Mouse (Mus musculus): ENCODE measurements at regions not wholly inside any gene's neighbourhood (a gene's known extent, or its start where the extent isn't known, plus 50 kb on each side); places are given as distances from the start of the nearest gene placed in this dataset.

DNA sequence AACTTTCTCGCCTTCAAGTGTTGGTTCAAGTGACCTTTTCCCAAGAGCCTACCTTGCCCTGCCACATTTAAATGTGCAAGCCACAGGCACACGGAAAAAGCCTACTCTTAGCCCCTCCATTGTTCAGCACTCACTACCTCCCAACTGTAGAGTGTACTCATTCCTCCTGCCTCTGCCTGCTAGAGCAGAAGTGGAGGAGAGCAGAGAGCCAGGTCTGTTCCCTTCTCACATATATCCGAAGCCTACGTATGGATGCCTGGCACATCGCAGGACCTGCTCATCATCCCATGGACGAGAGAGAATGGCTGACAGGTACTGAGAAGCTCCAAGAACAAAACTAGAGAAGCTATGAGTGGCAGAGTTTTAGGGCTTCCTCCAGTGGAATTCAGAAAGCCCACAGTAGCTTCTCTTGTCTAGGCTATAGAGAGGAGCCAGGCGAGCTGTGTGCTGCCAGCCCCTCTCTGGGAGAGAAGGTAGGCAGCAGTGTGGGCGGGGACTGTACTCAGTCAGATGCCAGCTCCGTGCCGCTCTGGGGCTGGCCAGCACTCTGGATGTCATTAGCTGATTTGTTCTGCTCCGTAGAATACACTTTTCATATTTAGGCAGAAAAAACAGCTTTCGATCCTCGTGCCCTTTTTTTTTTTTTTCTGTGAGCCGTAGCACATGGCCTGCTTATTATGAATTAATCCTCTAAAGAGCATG is 86.1 kb upstream of the Pkdcc start:
- no peak for ATAC-seq (replicated peaks; ENCODE audit: low FRiP score, low TSS enrichment, low read depth)
- Histone ChIP-seq H3K4me1 (replicated peaks; ENCODE audit: control insufficient read depth, insufficient read depth, low read length) (peaks cover 27% of the 10 kb centered on the region), H3K4me2 (ENCODE audit: low read length) (no peak overlapping the region), H3K9ac (ENCODE audit: low read length) (no peak overlapping the region), H3K27me3 (replicated peaks; ENCODE audit: control insufficient read depth, insufficient read depth, low read length) (peaks cover 19% of the 10 kb centered on the region), H3K4me3 (ENCODE audit: low read depth, low read length) (no peak overlapping the region), H3K36me3 (ENCODE audit: control insufficient read depth, insufficient read depth, low read length) (no peaks in the 10 kb centered on the region), H3K27ac (ENCODE audit: low read depth) (no peak overlapping the region), H3K9me3 (ENCODE audit: control insufficient read depth, low read length) (no peaks in the 10 kb centered on the region)
- DNase-seq (ENCODE audit: low spot score): no peak
- WGBS: 72% methylated on average over 14 of the region's 14 CpGs

DNA sequence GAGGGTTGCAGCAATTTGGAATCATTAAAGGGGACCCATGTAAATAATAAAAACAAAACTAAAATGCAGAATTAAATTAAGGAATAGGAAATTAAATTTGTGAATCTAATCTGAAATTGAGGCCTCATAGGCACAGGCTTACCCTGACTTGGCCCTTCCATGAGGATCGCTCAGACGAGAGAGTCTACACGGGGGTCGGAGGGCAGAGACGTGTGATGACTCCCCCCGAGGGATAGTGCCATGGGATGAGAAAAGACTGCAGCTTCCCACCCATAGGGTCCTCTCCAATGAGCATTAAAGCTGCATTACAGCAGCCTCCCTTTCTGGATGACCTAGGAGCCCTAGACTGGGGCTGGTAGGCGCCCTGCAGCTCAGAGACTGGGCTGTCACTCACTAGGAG is 85.4 kb upstream of the Pkdcc start:
- Histone ChIP-seq H3K9me3 (ENCODE audit: control insufficient read depth, low read length) (no peaks in the 10 kb centered on the region), H3K4me1 (replicated peaks; ENCODE audit: control insufficient read depth, insufficient read depth, low read length) (peaks cover 20% of the 10 kb centered on the region), H3K9ac (ENCODE audit: low read length) (no peak overlapping the region), H3K27ac (ENCODE audit: low read depth) (no peak overlapping the region), H3K4me2 (ENCODE audit: low read length) (no peak overlapping the region), H3K36me3 (ENCODE audit: control insufficient read depth, insufficient read depth, low read length) (no peaks in the 10 kb centered on the region), H3K4me3 (ENCODE audit: low read depth, low read length) (no peak overlapping the region), H3K27me3 (replicated peaks; ENCODE audit: control insufficient read depth, insufficient read depth, low read length) (peaks cover 25% of the 10 kb centered on the region)
- 85% methylated on average over 7 of the region's 7 CpGs for WGBS
- no peak for DNase-seq (ENCODE audit: low spot score)
- ATAC-seq (replicated peaks; ENCODE audit: low FRiP score, low TSS enrichment, low read depth): no peak

DNA sequence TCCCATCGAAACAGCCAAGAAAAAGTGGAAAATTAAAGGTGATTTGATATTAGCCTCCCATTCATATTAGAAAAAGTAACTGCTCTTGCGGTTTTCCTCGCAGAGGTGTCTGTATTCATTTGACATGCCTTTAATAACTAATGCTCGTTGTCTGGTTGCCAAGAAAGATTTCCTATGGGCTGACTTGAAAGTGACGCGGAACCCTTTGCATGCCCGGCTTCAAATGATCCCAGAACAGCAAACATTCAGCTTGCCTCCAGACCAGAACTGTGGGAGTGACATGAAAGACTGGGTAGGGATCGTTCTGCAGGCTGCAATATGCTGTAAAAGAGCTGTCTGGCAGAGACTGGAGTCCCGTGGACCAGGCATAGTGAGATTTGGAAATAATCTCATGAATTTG is 81.9 kb upstream of the Pkdcc start:
- Histone ChIP-seq H3K27ac (ENCODE audit: low read depth) (no peak overlapping the region), H3K4me3 (ENCODE audit: low read depth, low read length) (no peak overlapping the region), H3K9ac (ENCODE audit: low read length) (no peak overlapping the region), H3K27me3 (replicated peaks; ENCODE audit: control insufficient read depth, insufficient read depth, low read length) (peaks cover 20% of the 10 kb centered on the region), H3K9me3 (ENCODE audit: control insufficient read depth, low read length) (no peaks in the 10 kb centered on the region), H3K4me1 (replicated peaks; ENCODE audit: control insufficient read depth, insufficient read depth, low read length) (peaks cover 19% of the 10 kb centered on the region), H3K36me3 (ENCODE audit: control insufficient read depth, insufficient read depth, low read length) (no peaks in the 10 kb centered on the region), H3K4me2 (ENCODE audit: low read length) (no peak overlapping the region)
- WGBS: 56% methylated on average over 9 of the region's 9 CpGs
- no peak for ATAC-seq (replicated peaks; ENCODE audit: low FRiP score, low TSS enrichment, low read depth)
- DNase-seq (ENCODE audit: low spot score): no peak

DNA sequence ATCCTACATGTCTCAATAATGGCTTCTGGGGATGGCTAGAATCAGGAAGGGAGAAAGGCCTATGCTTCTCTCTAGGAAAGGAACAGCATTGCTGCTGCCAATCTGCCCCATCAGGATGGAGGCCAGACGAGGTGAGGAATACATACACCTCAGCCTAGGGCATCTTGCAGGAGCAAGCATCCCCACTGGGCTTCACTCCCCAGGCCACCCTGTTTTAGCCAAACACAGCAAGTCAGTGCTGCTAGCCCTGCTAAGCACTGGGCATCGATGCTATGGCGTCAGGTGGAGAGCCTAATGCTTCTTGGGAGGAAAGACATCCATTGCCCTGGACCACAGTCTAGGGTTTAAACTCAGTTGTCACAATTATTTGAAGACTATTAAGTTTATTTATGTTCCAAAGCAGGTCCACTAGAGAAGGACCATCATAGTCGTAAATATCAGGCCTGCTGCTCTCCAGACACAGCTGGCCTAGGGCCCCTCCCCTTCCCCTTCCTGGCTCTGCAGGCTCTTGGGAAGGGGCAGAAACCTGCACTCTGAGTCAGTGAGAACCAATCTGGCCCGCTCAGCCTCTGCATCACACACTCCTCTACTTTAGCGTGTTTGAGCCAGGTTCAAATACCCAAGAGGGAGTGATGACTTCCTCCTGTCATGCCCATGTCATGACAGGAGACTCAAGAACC is 79.5 kb upstream of the Pkdcc start:
- H3K27me3 ChIP-seq (replicated peaks; ENCODE audit: control insufficient read depth, insufficient read depth, low read length): peaks cover 18% of the 10 kb centered on the region
- no peak overlapping the region for H3K4me3 ChIP-seq (ENCODE audit: low read depth, low read length)
- ATAC-seq (replicated peaks; ENCODE audit: low FRiP score, low TSS enrichment, low read depth) (no peak; the same call in 1 of the 2 replicates), DNase-seq (ENCODE audit: low spot score) (no peak)
- 25% methylated on average over 6 of the region's 6 CpGs for WGBS
- H3K4me2 ChIP-seq (ENCODE audit: low read length): no peak overlapping the region
- H3K36me3 ChIP-seq (ENCODE audit: control insufficient read depth, insufficient read depth, low read length): no peaks in the 10 kb centered on the region
- no peak overlapping the region for H3K27ac ChIP-seq (ENCODE audit: low read depth)
- no peak overlapping the region for H3K9ac ChIP-seq (ENCODE audit: low read length)
- peaks cover 28% of the 10 kb centered on the region for H3K4me1 ChIP-seq (replicated peaks; ENCODE audit: control insufficient read depth, insufficient read depth, low read length)
- no peaks in the 10 kb centered on the region for H3K9me3 ChIP-seq (ENCODE audit: control insufficient read depth, low read length)

DNA sequence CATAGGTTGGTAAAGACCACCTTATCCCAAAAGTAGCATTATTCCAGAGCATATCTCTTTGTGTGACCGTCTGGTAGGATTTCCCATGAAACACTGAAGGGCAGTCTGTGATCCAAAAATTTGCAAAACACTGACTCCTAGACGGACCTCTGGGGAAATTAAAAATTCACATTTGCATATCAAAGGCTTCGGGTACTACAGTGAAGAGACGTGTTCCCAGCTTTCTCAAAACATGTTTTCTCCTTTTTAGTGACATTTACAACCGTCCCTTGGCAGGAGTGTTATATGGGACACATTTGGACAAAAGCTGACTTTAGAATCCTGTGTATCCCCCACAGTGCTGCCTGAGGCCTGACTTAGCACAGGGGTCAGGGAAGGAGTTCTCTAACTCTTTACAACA is 78.8 kb upstream of the Pkdcc start:
- WGBS: 78% methylated on average over 5 of the region's 5 CpGs
- H3K4me1 ChIP-seq (replicated peaks; ENCODE audit: control insufficient read depth, insufficient read depth, low read length): peaks cover 28% of the 10 kb centered on the region
- H3K4me3 ChIP-seq (ENCODE audit: low read depth, low read length): no peak overlapping the region
- H3K27me3 ChIP-seq (replicated peaks; ENCODE audit: control insufficient read depth, insufficient read depth, low read length): peaks cover 18% of the 10 kb centered on the region
- no peak for ATAC-seq (replicated peaks; ENCODE audit: low FRiP score, low TSS enrichment, low read depth)
- no peak for DNase-seq (ENCODE audit: low spot score)
- H3K27ac ChIP-seq (ENCODE audit: low read depth): no peak overlapping the region
- no peaks in the 10 kb centered on the region for H3K9me3 ChIP-seq (ENCODE audit: control insufficient read depth, low read length)
- H3K4me2 ChIP-seq (ENCODE audit: low read length): no peak overlapping the region
- H3K9ac ChIP-seq (ENCODE audit: low read length): no peak overlapping the region
- H3K36me3 ChIP-seq (ENCODE audit: control insufficient read depth, insufficient read depth, low read length): no peaks in the 10 kb centered on the region

DNA sequence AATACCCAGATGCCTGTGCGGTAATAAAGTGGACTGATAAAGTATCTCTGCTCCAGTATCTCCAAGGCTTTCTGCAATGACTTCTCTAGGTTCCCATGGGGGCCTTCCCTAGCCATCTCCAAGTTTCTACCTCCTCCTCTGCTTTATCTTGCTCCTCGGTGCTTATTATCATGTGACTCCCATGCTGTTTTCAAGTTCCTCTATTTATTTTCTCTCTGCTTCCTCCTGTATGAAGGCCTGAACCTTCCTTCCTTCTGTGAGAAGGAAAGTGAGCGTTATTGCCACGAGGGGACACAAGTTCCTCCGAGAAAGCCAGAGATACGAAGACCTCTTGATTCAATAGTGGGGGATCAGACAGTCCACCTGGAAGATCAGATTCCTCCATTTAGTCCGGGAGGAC is 77.4 kb upstream of the Pkdcc start:
- H3K9me3 ChIP-seq (ENCODE audit: control insufficient read depth, low read length): no peaks in the 10 kb centered on the region
- no peak for ATAC-seq (replicated peaks; ENCODE audit: low FRiP score, low TSS enrichment, low read depth)
- no peak for DNase-seq (ENCODE audit: low spot score)
- H3K4me1 ChIP-seq (replicated peaks; ENCODE audit: control insufficient read depth, insufficient read depth, low read length): peaks cover 25% of the 10 kb centered on the region
- no peak overlapping the region for H3K4me2 ChIP-seq (ENCODE audit: low read length)
- H3K36me3 ChIP-seq (ENCODE audit: control insufficient read depth, insufficient read depth, low read length): no peaks in the 10 kb centered on the region
- no peak overlapping the region for H3K4me3 ChIP-seq (ENCODE audit: low read depth, low read length)
- 74% methylated on average over 7 of the region's 7 CpGs for WGBS
- H3K27me3 ChIP-seq (replicated peaks; ENCODE audit: control insufficient read depth, insufficient read depth, low read length): peaks cover 8% of the 10 kb centered on the region
- H3K27ac ChIP-seq (ENCODE audit: low read depth): no peak overlapping the region
- H3K9ac ChIP-seq (ENCODE audit: low read length): no peak overlapping the region

DNA sequence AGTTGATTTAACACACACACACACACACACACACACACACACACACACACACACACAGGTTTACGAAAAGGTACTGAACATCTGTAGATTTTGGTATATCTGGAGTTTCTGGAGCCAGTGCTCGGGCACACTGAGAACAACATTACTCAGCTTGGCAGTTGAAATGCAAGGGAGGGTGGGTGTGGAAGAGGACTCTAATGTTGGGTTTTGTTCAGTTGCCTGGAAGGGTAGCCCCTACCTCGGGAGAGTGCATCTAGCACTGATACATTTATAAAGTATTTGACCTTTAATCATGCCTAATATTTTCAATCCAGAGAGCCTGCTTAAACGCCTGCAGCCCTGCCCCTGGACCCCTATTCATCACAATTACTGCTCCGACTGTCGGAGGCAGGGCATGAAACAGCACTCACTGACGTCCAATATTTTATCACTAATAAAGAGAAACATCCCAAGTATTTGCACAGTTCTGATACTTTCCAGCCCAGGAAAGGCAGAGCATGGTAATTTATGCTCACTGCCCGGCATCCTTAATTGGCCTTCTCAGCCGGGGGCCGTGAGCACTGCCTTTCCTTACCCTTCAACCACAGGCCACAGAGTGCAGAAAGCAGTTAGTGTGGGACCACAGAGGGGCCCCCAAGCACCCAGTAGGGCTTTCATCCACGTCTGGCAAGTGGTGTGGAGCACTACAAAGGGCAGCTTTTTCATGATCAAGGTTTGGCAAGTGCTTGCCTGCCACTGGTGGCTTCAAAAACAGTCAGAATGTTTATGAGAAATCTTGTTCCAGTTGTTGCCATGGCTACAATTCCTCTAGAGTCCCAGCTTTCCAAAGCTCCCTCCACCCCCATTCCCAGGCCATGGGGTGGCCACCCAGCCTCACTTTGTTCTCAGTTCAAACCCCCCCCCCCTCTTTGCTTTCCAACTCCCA is 76.3 kb upstream of the Pkdcc start:
- ATAC-seq (replicated peaks; ENCODE audit: low FRiP score, low TSS enrichment, low read depth) (peak; percentile 68), DNase-seq (ENCODE audit: low spot score) (no peak)
- Histone ChIP-seq H3K4me1 (replicated peaks; ENCODE audit: control insufficient read depth, insufficient read depth, low read length) (peaks cover 21% of the 10 kb centered on the region), H3K9me3 (ENCODE audit: control insufficient read depth, low read length) (no peaks in the 10 kb centered on the region), H3K9ac (ENCODE audit: low read length) (no peak overlapping the region), H3K4me3 (ENCODE audit: low read depth, low read length) (no peak overlapping the region), H3K4me2 (ENCODE audit: low read length) (no peak overlapping the region), H3K27me3 (replicated peaks; ENCODE audit: control insufficient read depth, insufficient read depth, low read length) (peaks cover 6% of the 10 kb centered on the region; the same call in 1 of the 2 replicates), H3K36me3 (ENCODE audit: control insufficient read depth, insufficient read depth, low read length) (no peaks in the 10 kb centered on the region), H3K27ac (ENCODE audit: low read depth) (no peak overlapping the region)
- WGBS: 28% methylated on average over 11 of the region's 11 CpGs

DNA sequence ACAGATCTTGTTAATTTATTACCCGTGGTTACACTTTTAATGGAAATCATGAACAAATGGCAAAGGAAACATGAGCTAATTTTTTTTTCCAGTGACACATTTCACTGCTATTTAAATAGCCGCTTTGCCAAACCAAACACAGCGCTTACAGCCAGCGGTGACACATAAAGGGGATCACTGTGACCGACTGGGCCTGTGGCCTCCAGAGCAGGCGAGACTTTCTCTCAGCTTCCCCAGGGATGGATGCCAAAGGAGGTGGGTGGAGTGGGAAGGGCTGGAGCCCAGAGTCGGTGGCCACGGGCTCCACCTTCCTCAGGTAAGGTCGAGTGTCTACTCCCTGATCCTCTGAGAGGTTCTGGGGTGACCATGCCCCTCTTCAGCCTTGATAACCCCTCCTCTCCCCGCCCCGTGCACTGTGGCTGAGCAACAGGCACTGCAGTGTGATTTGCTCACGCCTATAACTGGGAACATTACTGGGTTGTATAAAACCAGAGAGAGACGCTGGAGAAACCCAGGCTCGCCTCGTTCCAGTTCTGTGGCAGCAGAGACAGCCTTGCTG is 66.6 kb upstream of the Pkdcc start:
- H3K27me3 ChIP-seq (replicated peaks; ENCODE audit: control insufficient read depth, insufficient read depth, low read length): no peaks in the 10 kb centered on the region
- H3K36me3 ChIP-seq (ENCODE audit: control insufficient read depth, insufficient read depth, low read length): no peaks in the 10 kb centered on the region
- no peak for ATAC-seq (replicated peaks; ENCODE audit: low FRiP score, low TSS enrichment, low read depth)
- H3K9me3 ChIP-seq (ENCODE audit: control insufficient read depth, low read length): no peaks in the 10 kb centered on the region
- WGBS: 81% methylated on average over 15 of the region's 15 CpGs
- no peak overlapping the region for H3K9ac ChIP-seq (ENCODE audit: low read length)
- no peak for DNase-seq (ENCODE audit: low spot score)
- H3K4me1 ChIP-seq (replicated peaks; ENCODE audit: control insufficient read depth, insufficient read depth, low read length): no peaks in the 10 kb centered on the region
- no peak overlapping the region for H3K4me3 ChIP-seq (ENCODE audit: low read depth, low read length)
- no peak overlapping the region for H3K4me2 ChIP-seq (ENCODE audit: low read length)
- H3K27ac ChIP-seq (ENCODE audit: low read depth): no peak overlapping the region
